Mouse (Mus musculus) CD4-positive naive resting alpha-beta T cell, adult 76 days (primary cell): ENCODE results near the gene Gclm. TPM values are rescaled to one million over a fixed set of nuclear protein-coding genes. Genes with fewer than 3 reads are reported as not detected.

Experiments used
- total RNA-seq: library from RNA; stranded (reverse); gene quantifications from one replicate; pipeline ENCODE4 v1.2.4, GENCODE M21; 2023

The Gclm gene
- 41.4 TPM for total RNA-seq

DNA sequence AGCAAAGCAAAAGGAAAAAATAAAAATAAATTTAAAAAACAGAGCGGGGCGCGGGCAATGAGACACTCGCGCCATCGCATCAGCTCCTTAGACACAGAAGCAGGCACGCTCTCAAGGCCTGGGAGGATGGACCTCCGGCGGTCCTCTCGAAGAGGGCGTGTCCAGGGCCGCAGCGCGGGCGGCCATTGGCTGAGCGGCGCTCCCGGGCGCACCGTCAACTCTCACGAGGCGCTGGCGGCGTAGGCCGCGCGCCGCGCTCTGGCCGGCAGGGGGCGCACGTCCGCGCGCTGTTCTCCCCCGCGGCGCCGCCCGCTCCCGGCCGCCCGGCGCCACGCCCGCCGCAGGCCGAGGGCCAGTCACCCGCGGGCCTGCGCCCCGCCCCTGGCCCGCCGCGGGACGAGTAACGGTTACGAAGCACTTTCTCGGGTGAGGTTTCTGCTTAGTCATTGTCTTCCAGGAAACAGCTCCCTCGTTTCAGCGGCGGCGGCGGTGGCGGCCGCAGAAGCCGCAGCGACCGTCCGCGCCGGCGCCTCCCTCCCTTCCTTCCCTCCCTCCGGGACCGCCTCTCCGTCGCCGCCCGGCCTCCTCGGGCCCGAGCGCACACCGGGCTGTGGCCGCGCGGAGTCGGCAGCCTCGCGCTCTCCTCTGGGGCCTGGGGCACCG lies at the start of gene Gclm:
Gene Gclm (plus strand): TSS at position 343 of the 663 bp plus-strand sequence.

DNA sequence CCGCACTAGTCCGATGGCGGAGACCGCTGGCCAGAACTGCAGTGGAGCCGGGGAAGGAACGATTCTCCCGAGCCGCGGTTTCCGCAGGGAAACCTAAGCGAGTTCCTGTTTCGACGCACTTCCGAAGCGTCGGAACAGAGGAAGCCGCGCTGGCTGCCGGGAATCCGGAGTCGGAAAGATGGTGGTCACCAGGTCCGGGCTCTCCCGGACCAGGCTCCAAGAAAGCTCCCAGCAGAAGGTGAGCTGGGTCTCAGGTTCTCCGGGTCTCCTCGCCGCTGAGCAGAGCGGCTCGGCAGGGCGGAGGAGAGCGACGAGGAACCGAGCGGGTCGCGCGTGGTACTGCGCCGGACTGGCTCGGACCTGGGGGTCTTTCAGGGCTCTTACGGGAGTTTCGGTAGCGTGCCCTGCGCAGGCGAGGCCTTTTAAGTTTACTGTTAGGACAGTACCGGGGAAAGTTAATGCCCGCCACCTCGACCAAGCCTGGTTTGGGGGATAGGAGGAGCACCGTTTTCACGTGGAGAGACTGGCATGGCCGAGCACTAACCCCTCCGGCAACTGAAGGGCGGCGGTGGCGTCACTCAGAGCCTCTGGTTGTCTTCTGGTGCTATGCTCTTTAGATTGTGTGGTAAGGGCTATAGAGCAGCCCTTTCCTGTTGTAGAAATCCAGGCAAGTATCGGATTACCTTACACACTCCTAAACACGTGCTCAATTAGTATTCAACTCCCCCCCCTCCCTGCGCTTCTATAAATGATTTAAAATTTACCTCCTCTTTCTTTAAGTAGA lies 29.1 kb downstream of the Gclm start, which contains the start of gene Dnttip2:
Gene Dnttip2 (plus strand): TSS at position 148 of the 784 bp plus-strand sequence.

DNA sequence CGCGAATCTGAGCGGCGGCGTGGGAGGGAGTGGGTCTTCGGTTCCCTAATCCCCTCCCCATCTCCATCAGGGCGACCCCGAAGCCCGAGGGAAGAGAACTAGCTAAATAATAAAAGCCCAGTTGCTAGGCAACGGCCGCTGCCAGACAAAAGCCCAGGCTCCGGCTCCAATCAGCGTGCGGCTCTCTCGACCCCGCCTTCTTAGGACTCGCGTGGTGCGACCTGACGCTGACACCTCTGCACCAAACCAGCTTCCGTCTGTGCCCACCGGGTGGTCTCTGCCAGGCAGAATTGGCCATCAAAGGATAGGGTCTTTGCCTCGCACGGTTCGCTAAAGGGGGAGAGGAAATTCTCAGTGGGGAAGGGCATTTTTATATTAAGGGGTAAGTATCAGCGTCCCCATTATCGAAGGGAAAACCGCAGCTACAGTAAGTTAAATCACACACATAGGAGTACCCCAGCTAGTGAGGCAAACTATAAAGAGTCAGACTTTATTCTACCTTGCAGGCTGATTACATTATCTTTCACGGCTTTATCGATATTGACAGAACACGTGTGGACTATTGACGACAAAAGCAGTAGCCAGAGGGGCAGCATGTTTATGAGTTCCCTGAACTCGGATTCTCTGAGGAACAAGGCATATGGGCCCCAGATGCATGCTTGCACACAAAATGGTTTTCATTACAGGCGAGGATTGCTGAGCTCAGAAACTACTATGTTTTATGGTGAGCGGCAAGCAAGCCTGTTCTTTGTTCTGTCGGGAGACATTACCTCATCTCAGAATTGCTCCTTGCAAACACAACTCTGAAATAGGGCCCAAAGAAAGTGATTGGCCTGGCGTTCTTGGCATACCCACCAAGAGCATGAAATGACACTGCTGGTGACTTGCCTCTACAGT lies 48.8 kb downstream of the Gclm start, which contains the start of gene Bcar3:
Gene Bcar3 (plus strand): TSS at position 183 of the 897 bp plus-strand sequence.

Other genes with a start within 250 kb of the Gclm start
- gene Abca4, start 201.1 kb upstream of the Gclm start, total RNA-seq: not detected
- 118 TPM for gene Dnttip2, start 28.8 kb downstream of the Gclm start, total RNA-seq
- 15.6 TPM for gene Bcar3, start 48.6 kb downstream of the Gclm start, total RNA-seq